Mouse (Mus musculus) urinary bladder, adult 2 months (tissue): ENCODE measurements around the gene Ube2d3. TPM values are rescaled to one million over a fixed set of nuclear protein-coding genes. Genes with fewer than 3 reads are reported as not detected.
"Not testable (repeated sequence)": the region's sequence is repeated elsewhere in the genome, so short reads cannot be mapped to it uniquely, and the experiment has no call there.

Source experiments
- DNase-seq: peaks from one replicate; pipeline ENCODE4 v3.0.0; 2022; ENCODE audit warnings: low spot score
- polyA plus RNA-seq: library from polyadenylated mRNA; depleted of rRNA; stranded (reverse); fragments of >200 nt; gene quantifications from 2 replicates; pipeline ENCODE4 v1.2.3, GENCODE M21; 2012; rRNA removed

Ube2d3 gene
- polyA plus RNA-seq, 1 experiment = 252 TPM

DNA sequence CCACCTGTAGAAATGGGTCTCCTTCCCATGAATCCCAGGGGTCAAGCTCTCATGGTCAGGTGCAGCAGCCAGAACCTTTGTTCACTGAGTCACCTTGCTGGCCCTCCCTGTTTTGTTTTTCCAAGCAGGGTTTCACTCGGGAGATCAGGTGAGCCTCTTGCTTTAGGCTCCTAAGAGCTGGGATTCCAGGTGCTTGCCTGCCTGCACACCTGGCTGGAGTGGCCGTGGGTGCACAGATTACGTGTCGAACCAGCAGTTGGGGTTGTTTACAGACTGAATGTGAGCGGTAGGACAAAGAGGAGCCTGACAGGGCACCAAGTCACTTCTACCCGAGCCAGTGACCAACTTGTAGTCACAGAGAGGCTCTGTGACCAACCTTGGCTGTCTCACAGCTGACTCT lies 53.2 kb downstream of the Ube2d3 start:
- DNase-seq = no peak

GRCm38 (mm10) chr3:135493320-135493719 lies 55.4 kb downstream of the Ube2d3 start:
- DNase-seq = not testable (repeated sequence)

GRCm38 (mm10) chr3:135497956-135498355 lies 60.0 kb downstream of the Ube2d3 start:
- DNase-seq = not testable (repeated sequence)

DNA sequence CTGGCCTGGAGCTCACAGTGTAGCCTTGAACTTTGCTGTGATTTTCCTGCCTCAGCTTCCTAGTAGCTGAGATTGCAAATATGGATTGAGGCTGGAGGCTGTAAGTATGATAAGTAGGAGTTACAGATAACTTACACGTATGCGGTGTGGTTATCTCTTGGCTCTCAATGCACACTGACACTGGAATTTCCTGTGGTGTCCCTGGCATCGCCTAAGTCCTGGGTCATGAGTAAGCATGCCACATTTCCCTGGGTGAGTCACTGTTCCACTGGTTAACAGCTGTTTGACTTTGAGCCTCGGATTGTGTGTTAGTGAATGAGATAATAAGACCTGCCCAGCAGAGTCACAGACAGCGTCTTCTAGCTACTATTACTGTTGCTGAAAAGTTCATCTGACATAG lies 60.9 kb downstream of the Ube2d3 start:
- DNase-seq = no peak

GRCm38 (mm10) chr3:135503160-135503559 lies 65.2 kb downstream of the Ube2d3 start:
- DNase-seq = no peak

GRCm38 (mm10) chr3:135505369-135505909 lies 67.5 kb downstream of the Ube2d3 start:
- peak; percentile 46 for DNase-seq

DNA sequence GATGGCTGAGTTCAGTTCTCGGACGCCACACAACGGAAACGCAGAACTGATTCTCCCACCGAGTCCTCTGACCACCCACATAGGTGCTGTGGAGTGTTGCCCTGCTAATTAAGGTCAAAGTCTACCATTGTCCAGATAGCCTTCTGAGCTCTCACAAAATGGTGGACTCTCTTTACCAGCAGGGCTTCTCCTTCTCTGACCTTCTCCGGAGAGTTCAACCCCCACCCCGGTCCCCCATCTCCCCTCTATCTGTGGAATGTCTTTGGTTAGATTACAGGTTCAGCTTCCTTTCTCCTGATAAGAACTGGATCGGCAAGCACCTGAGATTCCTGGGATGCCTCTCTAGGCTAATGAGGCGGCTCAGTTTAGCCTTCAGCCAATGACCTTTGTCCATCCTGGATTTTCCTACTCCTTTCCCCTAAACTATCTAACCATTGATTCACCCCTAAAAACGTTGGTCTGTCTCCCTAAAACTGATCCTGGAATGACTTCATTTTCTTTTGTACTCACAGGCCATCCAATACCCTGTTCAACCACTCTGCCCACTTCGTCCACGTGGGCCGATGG lies 68.0 kb downstream of the Ube2d3 start:
- DNase-seq = no peak

GRCm38 (mm10) chr3:135507506-135507905 lies 69.6 kb downstream of the Ube2d3 start:
- no peak for DNase-seq

- no peak for DNase-seq
Measured at GRCm38 (mm10) chr3:135508191-135508590, 70.2 kb downstream of the Ube2d3 start.

GRCm38 (mm10) chr3:135510372-135510771 lies 72.4 kb downstream of the Ube2d3 start:
- no peak for DNase-seq

- DNase-seq = no peak
Measured at GRCm38 (mm10) chr3:135511683-135512082, 73.7 kb downstream of the Ube2d3 start.

- no peak for DNase-seq
Measured at GRCm38 (mm10) chr3:135513270-135513669, 75.3 kb downstream of the Ube2d3 start.

DNA sequence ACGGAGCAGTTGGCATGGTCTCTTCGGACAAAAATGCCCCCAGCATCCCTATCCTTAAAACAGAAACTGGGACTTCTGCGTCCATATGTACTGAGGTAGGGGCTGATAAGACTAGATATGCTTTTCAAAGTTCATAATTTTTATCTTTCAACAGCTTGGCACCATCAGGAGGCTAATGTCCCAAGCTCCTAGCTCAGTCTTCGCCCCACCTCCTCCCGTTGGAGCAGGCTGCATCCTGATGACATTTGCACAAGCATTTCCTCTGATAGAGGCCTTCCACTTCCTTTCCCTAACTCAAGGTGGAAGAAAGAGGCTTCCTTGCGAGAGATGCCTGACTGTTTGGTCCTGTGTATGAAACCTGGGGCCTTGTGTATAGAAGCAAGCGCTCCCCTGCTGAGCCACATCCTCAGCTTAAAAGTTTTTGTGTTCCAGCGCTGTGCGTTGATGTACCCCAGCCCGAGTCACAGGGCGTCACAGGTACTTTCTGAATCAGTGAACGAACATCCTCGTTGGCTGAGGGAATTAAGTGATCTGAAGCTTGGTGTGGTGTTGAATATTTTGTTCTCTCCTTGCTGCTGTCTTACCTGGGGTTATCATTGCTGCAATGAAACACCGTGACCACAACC lies 76.0 kb downstream of the Ube2d3 start:
- no peak for DNase-seq

DNA sequence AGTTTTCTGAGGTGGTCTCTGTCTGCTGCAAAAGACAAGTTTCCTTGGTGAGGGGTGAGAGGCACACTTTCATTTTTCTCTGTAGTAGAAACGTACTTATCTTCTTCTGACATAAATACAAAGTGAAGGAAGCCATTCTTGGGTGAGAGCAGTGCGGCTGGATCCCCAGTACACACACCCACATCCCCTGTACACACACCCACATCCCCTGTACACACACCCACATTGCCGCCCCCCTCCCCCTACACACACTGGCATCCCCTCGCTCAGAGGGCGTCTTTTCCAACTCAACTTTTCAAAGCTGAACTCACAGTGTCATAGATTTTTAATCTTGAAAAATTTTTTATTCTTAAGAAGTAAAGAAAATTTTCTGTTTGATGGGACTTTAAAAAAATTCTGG lies 77.3 kb downstream of the Ube2d3 start:
- no peak for DNase-seq

DNA sequence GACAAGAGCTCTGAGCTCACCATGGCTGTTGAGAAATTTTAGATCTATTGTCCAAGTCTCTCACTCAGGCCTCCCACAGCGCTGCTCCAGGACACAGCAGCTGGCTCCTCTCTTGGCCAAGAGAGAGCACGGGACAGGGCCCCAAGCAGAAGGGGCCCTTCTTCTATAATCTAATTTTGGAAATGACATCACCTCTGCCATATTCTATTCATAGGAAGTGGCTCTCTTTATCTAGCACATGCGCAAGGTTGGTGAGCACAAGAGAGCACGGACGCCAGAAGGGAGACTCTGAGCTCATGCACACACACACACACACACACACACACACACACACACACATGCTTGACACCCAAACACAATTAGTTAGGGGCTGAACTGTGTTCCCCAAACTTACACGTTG lies 78.9 kb downstream of the Ube2d3 start:
- no peak for DNase-seq

Other genes starting within 250 kb of the Ube2d3 start
- 0.96 and 1.7 TPM in 2 replicates for gene Cenpe, start 225.6 kb upstream of the Ube2d3 start, polyA plus RNA-seq
- 13.3 and 13.7 TPM in 2 replicates for gene Bdh2, start 156.9 kb upstream of the Ube2d3 start, polyA plus RNA-seq
- 0.65 and 1.2 TPM in 2 replicates for gene Slc9b2, start 130.4 kb upstream of the Ube2d3 start, polyA plus RNA-seq
- gene Slc9b1, start 90.1 kb upstream of the Ube2d3 start, polyA plus RNA-seq = 0.16 and 0.28 TPM in 2 replicates
- 27.1 and 33.8 TPM in 2 replicates for gene Cisd2, start 14.2 kb upstream of the Ube2d3 start, polyA plus RNA-seq
- gene Manba, start 47.5 kb downstream of the Ube2d3 start, polyA plus RNA-seq = 9.8 and 16.3 TPM in 2 replicates